Mouse (Mus musculus): Measurements from ENCODE around the gene Rtn3. TPM values are rescaled to one million over a fixed set of nuclear protein-coding genes. Genes with fewer than 3 reads are reported as not detected.

The Rtn3 gene
- polyA plus RNA-seq, 1 experiment from 2014 or later, result 268 TPM

GRCm38 (mm10) chr19:7481541-7482265, 1.4 kb downstream of the Rtn3 start:
- Histone ChIP-seq H3K4me1 (replicated peaks; ENCODE audit: control insufficient read depth, insufficient read depth, low read length) (no peaks in the 10 kb centered on the region; the same call in 1 of the 2 replicates), H3K4me2 (ENCODE audit: low read depth, low read length, severe bottlenecking) (peak overlapping the region; percentile 50), H3K36me3 (ENCODE audit: control insufficient read depth, insufficient read depth, low read length) (no peaks in the 10 kb centered on the region), H3K4me3 (ENCODE audit: low read depth, low read length) (peak overlapping the region; percentile 79), H3K9me3 (ENCODE audit: control insufficient read depth, low read length) (no peaks in the 10 kb centered on the region), H3K27me3 (ENCODE audit: control insufficient read depth, insufficient read depth, low read length) (no peaks in the 10 kb centered on the region), H3K9ac (ENCODE audit: low read length) (peak overlapping the region; percentile 90), H3K27ac (ENCODE audit: low read depth, low read length) (peak overlapping the region; percentile 97)
- DNase-seq (ENCODE audit: low spot score) (peak; percentile 77), ATAC-seq (replicated peaks; ENCODE audit: low FRiP score) (peak; percentile 51)
- 2% methylated on average over 12 of the region's 12 CpGs for WGBS

- Histone ChIP-seq H3K36me3 (ENCODE audit: control insufficient read depth, insufficient read depth, low read length) (no peaks in the 10 kb centered on the region), H3K27ac (ENCODE audit: low read depth, low read length) (no peak overlapping the region), H3K9ac (ENCODE audit: low read length) (no peak overlapping the region), H3K9me3 (ENCODE audit: control insufficient read depth, low read length) (no peaks in the 10 kb centered on the region), H3K27me3 (ENCODE audit: control insufficient read depth, insufficient read depth, low read length) (no peaks in the 10 kb centered on the region), H3K4me3 (ENCODE audit: low read depth, low read length) (no peak overlapping the region), H3K4me1 (replicated peaks; ENCODE audit: control insufficient read depth, insufficient read depth, low read length) (peaks cover 2% of the 10 kb centered on the region; the same call in 1 of the 2 replicates), H3K4me2 (ENCODE audit: low read depth, low read length, severe bottlenecking) (no peak overlapping the region; the same call in 1 of the 2 replicates)
- ATAC-seq (replicated peaks; ENCODE audit: low FRiP score), result no peak
- no peak for DNase-seq (ENCODE audit: low spot score)
- 94% methylated on average over 3 of the region's 3 CpGs for WGBS
Observed at GRCm38 (mm10) chr19:7479751-7480248, 3.3 kb downstream of the Rtn3 start.

GRCm38 (mm10) chr19:7470643-7471042, 12.4 kb downstream of the Rtn3 start:
- no peak overlapping the region for H3K4me2 ChIP-seq (ENCODE audit: low read depth, low read length, severe bottlenecking)
- no peak overlapping the region for H3K9ac ChIP-seq (ENCODE audit: low read length)
- H3K27ac ChIP-seq (ENCODE audit: low read depth, low read length), result no peak overlapping the region
- no peaks in the 10 kb centered on the region for H3K27me3 ChIP-seq (ENCODE audit: control insufficient read depth, insufficient read depth, low read length)
- 87% methylated on average over 2 of the region's 2 CpGs for WGBS
- no peaks in the 10 kb centered on the region; the same call in 1 of the 2 replicates for H3K36me3 ChIP-seq (ENCODE audit: control insufficient read depth, insufficient read depth, low read length)
- ATAC-seq (replicated peaks; ENCODE audit: low FRiP score) (no peak), DNase-seq (ENCODE audit: low spot score) (no peak)
- H3K9me3 ChIP-seq (ENCODE audit: control insufficient read depth, low read length), result no peaks in the 10 kb centered on the region
- H3K4me1 ChIP-seq (replicated peaks; ENCODE audit: control insufficient read depth, insufficient read depth, low read length), result no peaks in the 10 kb centered on the region
- no peak overlapping the region for H3K4me3 ChIP-seq (ENCODE audit: low read depth, low read length)

- no peak overlapping the region for H3K27ac ChIP-seq (ENCODE audit: low read depth, low read length)
Observed at GRCm38 (mm10) chr19:7467915-7468314, 15.2 kb downstream of the Rtn3 start.

GRCm38 (mm10) chr19:7459370-7459769, 23.7 kb downstream of the Rtn3 start:
- ATAC-seq (replicated peaks; ENCODE audit: low FRiP score), result no peak
- no peaks in the 10 kb centered on the region for H3K4me1 ChIP-seq (replicated peaks; ENCODE audit: control insufficient read depth, insufficient read depth, low read length)
- H3K36me3 ChIP-seq (ENCODE audit: control insufficient read depth, insufficient read depth, low read length), result peaks cover 3% of the 10 kb centered on the region; the same call in 1 of the 2 replicates

More at GRCm38 (mm10) chr19:7467915-7468314, 15.2 kb downstream of the Rtn3 start:
- Histone ChIP-seq H3K27me3 (ENCODE audit: control insufficient read depth, insufficient read depth, low read length) (no peaks in the 10 kb centered on the region), H3K9me3 (ENCODE audit: control insufficient read depth, low read length) (no peaks in the 10 kb centered on the region), H3K9ac (ENCODE audit: low read length) (no peak overlapping the region), H3K4me1 (replicated peaks; ENCODE audit: control insufficient read depth, insufficient read depth, low read length) (no peaks in the 10 kb centered on the region), H3K4me3 (ENCODE audit: low read depth, low read length) (no peak overlapping the region), H3K36me3 (ENCODE audit: control insufficient read depth, insufficient read depth, low read length) (no peaks in the 10 kb centered on the region; the same call in 1 of the 2 replicates), H3K4me2 (ENCODE audit: low read depth, low read length, severe bottlenecking) (no peak overlapping the region)
- ATAC-seq (replicated peaks; ENCODE audit: low FRiP score), result no peak
- DNase-seq (ENCODE audit: low spot score), result no peak

GRCm38 (mm10) chr19:7458901-7459300, 24.2 kb downstream of the Rtn3 start:
- H3K4me2 ChIP-seq (ENCODE audit: low read depth, low read length, severe bottlenecking), result no peak overlapping the region
- no peak for ATAC-seq (replicated peaks; ENCODE audit: low FRiP score)
- no peaks in the 10 kb centered on the region for H3K9me3 ChIP-seq (ENCODE audit: control insufficient read depth, low read length)
- peaks cover 3% of the 10 kb centered on the region; the same call in 1 of the 2 replicates for H3K36me3 ChIP-seq (ENCODE audit: control insufficient read depth, insufficient read depth, low read length)
- H3K27ac ChIP-seq (ENCODE audit: low read depth, low read length), result no peak overlapping the region
- no peak overlapping the region for H3K4me3 ChIP-seq (ENCODE audit: low read depth, low read length)
- no peak for DNase-seq (ENCODE audit: low spot score)
- H3K9ac ChIP-seq (ENCODE audit: low read length), result no peak overlapping the region
- no peaks in the 10 kb centered on the region for H3K27me3 ChIP-seq (ENCODE audit: control insufficient read depth, insufficient read depth, low read length)
- no peaks in the 10 kb centered on the region for H3K4me1 ChIP-seq (replicated peaks; ENCODE audit: control insufficient read depth, insufficient read depth, low read length)

More at GRCm38 (mm10) chr19:7459370-7459769, 23.7 kb downstream of the Rtn3 start:
- no peaks in the 10 kb centered on the region for H3K27me3 ChIP-seq (ENCODE audit: control insufficient read depth, insufficient read depth, low read length)
- H3K9me3 ChIP-seq (ENCODE audit: control insufficient read depth, low read length), result no peaks in the 10 kb centered on the region
- no peak overlapping the region for H3K4me3 ChIP-seq (ENCODE audit: low read depth, low read length)
- DNase-seq (ENCODE audit: low spot score), result no peak
- 93% methylated on average over 2 of the region's 2 CpGs for whole genome bisulfite sequencing
- no peak overlapping the region for H3K4me2 ChIP-seq (ENCODE audit: low read depth, low read length, severe bottlenecking)
- no peak overlapping the region for H3K27ac ChIP-seq (ENCODE audit: low read depth, low read length)
- H3K9ac ChIP-seq (ENCODE audit: low read length), result no peak overlapping the region

GRCm38 (mm10) chr19:7456803-7457202, 26.3 kb downstream of the Rtn3 start:
- H3K36me3 ChIP-seq (ENCODE audit: control insufficient read depth, insufficient read depth, low read length), result peaks cover 3% of the 10 kb centered on the region; the same call in 1 of the 2 replicates
- WGBS, result 90% methylated on average over 2 of the region's 2 CpGs
- H3K27me3 ChIP-seq (ENCODE audit: control insufficient read depth, insufficient read depth, low read length), result no peaks in the 10 kb centered on the region

GRCm38 (mm10) chr19:7445596-7445995, 37.5 kb downstream of the Rtn3 start:
- H3K36me3 ChIP-seq (ENCODE audit: control insufficient read depth, insufficient read depth, low read length), result no peaks in the 10 kb centered on the region; the same call in 1 of the 2 replicates
- peaks cover 4% of the 10 kb centered on the region; the same call in 1 of the 2 replicates for H3K4me1 ChIP-seq (replicated peaks; ENCODE audit: control insufficient read depth, insufficient read depth, low read length)
- no peak overlapping the region for H3K9ac ChIP-seq (ENCODE audit: low read length)
- 94% methylated on average over 1 of the region's 1 CpGs for WGBS
- no peaks in the 10 kb centered on the region for H3K9me3 ChIP-seq (ENCODE audit: control insufficient read depth, low read length)
- ATAC-seq (replicated peaks; ENCODE audit: low FRiP score) (no peak), DNase-seq (ENCODE audit: low spot score) (no peak)
- no peak overlapping the region for H3K4me3 ChIP-seq (ENCODE audit: low read depth, low read length)
- H3K27me3 ChIP-seq (ENCODE audit: control insufficient read depth, insufficient read depth, low read length), result no peaks in the 10 kb centered on the region
- H3K4me2 ChIP-seq (ENCODE audit: low read depth, low read length, severe bottlenecking), result no peak overlapping the region
- no peak overlapping the region for H3K27ac ChIP-seq (ENCODE audit: low read depth, low read length)

More at GRCm38 (mm10) chr19:7456803-7457202, 26.3 kb downstream of the Rtn3 start:
- Histone ChIP-seq H3K4me2 (ENCODE audit: low read depth, low read length, severe bottlenecking) (no peak overlapping the region), H3K27ac (ENCODE audit: low read depth, low read length) (no peak overlapping the region), H3K9me3 (ENCODE audit: control insufficient read depth, low read length) (no peaks in the 10 kb centered on the region), H3K4me3 (ENCODE audit: low read depth, low read length) (no peak overlapping the region), H3K4me1 (replicated peaks; ENCODE audit: control insufficient read depth, insufficient read depth, low read length) (no peaks in the 10 kb centered on the region), H3K9ac (ENCODE audit: low read length) (no peak overlapping the region)
- DNase-seq (ENCODE audit: low spot score), result no peak
- ATAC-seq (replicated peaks; ENCODE audit: low FRiP score), result no peak
